26 mouse cellular contexts compared by ENCODE assay signal in the genomic region with DNA sequence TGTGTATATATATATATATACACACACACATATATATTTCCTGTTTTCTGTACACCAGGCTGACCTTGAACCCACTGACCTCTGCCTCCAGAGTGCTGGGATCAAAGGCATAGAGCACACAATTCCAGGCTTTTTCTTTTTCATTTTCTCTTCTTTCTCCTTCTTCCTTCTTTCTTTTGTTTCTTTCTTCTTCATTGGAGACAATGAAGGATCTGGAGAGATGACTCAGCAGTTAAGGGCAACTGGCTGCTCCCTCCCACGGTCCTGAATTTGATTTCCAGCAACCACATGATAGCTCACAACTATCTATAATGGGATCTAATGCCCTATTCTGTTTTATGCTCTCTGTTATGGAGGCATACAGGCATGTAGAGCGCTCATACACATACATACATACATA. TPM values are rescaled to one million over a fixed set of nuclear protein-coding genes. Genes with fewer than 3 reads are reported as not detected.
DNase-seq lines count a peak whose midpoint lies in the region; ATAC-seq and TF ChIP-seq lines count a peak whose summit lies in the region.
"Had no signal": no experiment of that assay in that cellular context is flagged by ENCODE, and none has a peak within 500 bp of the region (broad histone marks: within the 10 kb centered on the region; RNA-seq: fewer than 3 reads in every experiment).

No protein-coding gene starts in this region.

- H3K4me2 ChIP-seq in liver, embryonic 13.5 days, result peak overlapping the region; percentile 75; the same call in 1 of the 2 replicates
- H3K4me2 ChIP-seq in CH12.LX (ENCODE audit: insufficient read depth, low read depth, poor library complexity, severe bottlenecking), result no peak overlapping the region

- 49% methylated on average over 2 of the region's 2 CpGs for WGBS in liver, embryonic 13.5 days (ENCODE audit: insufficient replicate concordance)

- H3K4me1 ChIP-seq in liver, embryonic 13.5 days (replicated peaks), result peaks cover 37% of the 10 kb centered on the region
- H3K4me1 ChIP-seq in CH12.LX (ENCODE audit: control insufficient read depth in 1 of 2, insufficient read depth in 2 of 2) (peaks cover 0 to 23% of the 10 kb centered on the region in 2 experiments; a peak in 2 of 4 replicates), MEL (ENCODE audit: control insufficient read depth in 1 of 2, insufficient read depth in 2 of 2, low read length in 2 of 2) (peaks cover 5 to 19% of the 10 kb centered on the region in 2 experiments; a peak in 3 of 4 replicates)
- H3K4me1 ChIP-seq in embryonic fibroblast, embryonic 13.5 days (ENCODE audit: control insufficient read depth, insufficient read depth, low read length), result no peaks in the 10 kb centered on the region

- no peaks in the 10 kb centered on the region for H3K9me3 ChIP-seq in liver, embryonic 13.5 days (replicated peaks)
- no peaks in the 10 kb centered on the region for H3K9me3 ChIP-seq in CH12.LX (replicated peaks; ENCODE audit: low read length)
- H3K9me3 ChIP-seq in MEL (replicated peaks; ENCODE audit: insufficient read depth, low read length), result no peaks in the 10 kb centered on the region
- H3K9me3 ChIP-seq: embryonic facial prominence, embryonic 12.5 days; forebrain, embryonic 12.5 days; G1E; heart, embryonic 15.5 days; hindbrain, embryonic 10.5 days; hindbrain, embryonic 15.5 days had no signal

- H3K27me3 ChIP-seq in liver, embryonic 13.5 days, result peaks cover 4% of the 10 kb centered on the region; the same call in 1 of the 2 replicates
- H3K27me3 ChIP-seq in CH12.LX (replicated peaks) (no peaks in the 10 kb centered on the region), MEL (ENCODE audit: control insufficient read depth in 1 of 2, insufficient read depth in 2 of 2, low read length in 2 of 2) (no peaks in the 10 kb centered on the region; a peak in 1 of 4 replicates)
- H3K27me3 ChIP-seq: embryonic facial prominence, embryonic 12.5 days; heart, embryonic 15.5 days; hindbrain, embryonic 15.5 days had no signal

- H3K36me3 ChIP-seq in liver, embryonic 13.5 days, result peaks cover 25% of the 10 kb centered on the region
- peaks cover 16 to 28% of the 10 kb centered on the region in 2 experiments for H3K36me3 ChIP-seq in CH12.LX (replicated peaks in 1 of 2; ENCODE audit: control insufficient read depth in 1 of 2, insufficient read depth in 1 of 2, low read length in 1 of 2)
- peaks cover 18 to 34% of the 10 kb centered on the region in 2 experiments for H3K36me3 ChIP-seq in MEL (ENCODE audit: control insufficient read depth in 1 of 2, insufficient read depth in 2 of 2, low read length in 2 of 2)

- TF ChIP-seq POLR2A in CH12.LX (IDR thresholded peaks at IDR 0.05; ENCODE audit: low read depth, low read length) (no peak), MEL (IDR thresholded peaks at IDR 0.05; ENCODE audit: control insufficient read depth in 1 of 2, insufficient read depth in 1 of 2, low read depth in 1 of 2, low read length in 2 of 2, poor library complexity in 1 of 2) (no peak)
- TF ChIP-seq POLR2A in embryonic fibroblast, embryonic 13.5 days (IDR thresholded peaks at IDR 0.05; ENCODE audit: low read depth, low read length), result no peak

- no peak for ATAC-seq in liver, embryonic 13.5 days (ENCODE audit: low read depth)

- TF ChIP-seq EP300 in CH12.LX (IDR thresholded peaks at IDR 0.05; ENCODE audit: low read length) (no peak), MEL (IDR thresholded peaks at IDR 0.05; ENCODE audit: low read depth in 1 of 2, low read length in 2 of 2) (no peak)

- in situ Hi-C loops in CH12.LX (cut with MboI; ENCODE audit: low pct_ligation_motif_present, low pct_unique_long_range_greater_than_20kb, low sequenced_read_pairs), result loop anchor here (10.0 kb wide), 1 partner anchor 92 kb away; no protein-coding TSS in a partner anchor

- no peak overlapping the region for H3K4me3 ChIP-seq in liver, embryonic 13.5 days (replicated peaks)
- no peak overlapping the region for H3K4me3 ChIP-seq in CH12.LX (replicated peaks in 1 of 3; ENCODE audit: low read depth in 2 of 3, low read length in 2 of 3, poor library complexity in 1 of 3)
- peak overlapping the region; percentile 18 to 59; a peak in 2 of 4 replicates for H3K4me3 ChIP-seq in MEL (ENCODE audit: control insufficient read depth in 1 of 2, insufficient read depth in 1 of 2, low read depth in 2 of 2, low read length in 2 of 2)
- no peak overlapping the region for H3K4me3 ChIP-seq in embryonic fibroblast, embryonic 13.5 days (ENCODE audit: insufficient read depth, low read length)

- dilution Hi-C loops in CH12.LX (cut with MboI; ENCODE audit: extremely low pct_ligation_motif_present, extremely low pct_unique_long_range_greater_than_20kb, low sequenced_read_pairs), result no loop called here

- TF ChIP-seq RAD21 in CH12.LX (IDR thresholded peaks at IDR 0.05; ENCODE audit: low read depth, low read length), result no peak
- TF ChIP-seq RAD21 in MEL (IDR thresholded peaks at IDR 0.05; ENCODE audit: low read depth, low read length), result no peak

- H3K79me2 ChIP-seq in CH12.LX (replicated peaks; ENCODE audit: control insufficient read depth, extremely low read depth, insufficient read depth, poor library complexity, severe bottlenecking) (peaks cover 36% of the 10 kb centered on the region), MEL (ENCODE audit: control insufficient read depth, insufficient read depth, low read length, poor library complexity) (peaks cover 35% of the 10 kb centered on the region)

- peak overlapping the region; percentile 40; the same call in 1 of the 2 replicates for H3K9ac ChIP-seq in liver, embryonic 13.5 days
- no peak overlapping the region; the same call in 1 of the 2 replicates for H3K9ac ChIP-seq in CH12.LX (ENCODE audit: insufficient read depth, low read depth)
- peak overlapping the region; percentile 57 for H3K9ac ChIP-seq in MEL (ENCODE audit: control insufficient read depth, low read depth, low read length, poor library complexity, severe bottlenecking)
- H3K9ac ChIP-seq: embryonic facial prominence, embryonic 12.5 days; forebrain, embryonic 12.5 days had no signal

- DNase-seq in liver, embryonic 13.5 days, result no peak
- DNase-seq in liver, result no peak
- no peak for DNase-seq in CH12.LX (ENCODE audit: extremely low read depth)
- peak; percentile 66 for DNase-seq in MEL (ENCODE audit: low read depth, low spot score)
- no peak for DNase-seq in adrenal gland, adult 18-20 months (ENCODE audit: low spot score in 2 of 2)
- no peak for DNase-seq in heart, postnatal 4 days
- DNase-seq in urinary bladder, adult 18-20 months (ENCODE audit: low spot score in 2 of 2), result no peak
- DNase-seq: adrenal gland, postnatal 10 days; cerebellum, adult 11-12 months; cerebellum, adult 9-10 months; cerebellum, postnatal 25 days; gastrocnemius, postnatal 36 days; heart, adult 2 months; heart, postnatal 14 days had no signal

- peak overlapping the region; percentile 21; the same call in 1 of the 2 replicates for H3K27ac ChIP-seq in liver, embryonic 13.5 days
- H3K27ac ChIP-seq in CH12.LX (ENCODE audit: insufficient read depth, low read depth), result no peak overlapping the region
- peak overlapping the region; percentile 74 for H3K27ac ChIP-seq in MEL (ENCODE audit: control insufficient read depth, low read depth, low read length)
- H3K27ac ChIP-seq in embryonic fibroblast, embryonic 13.5 days (ENCODE audit: insufficient read depth, low read length), result peak overlapping the region; percentile 63; the same call in 1 of the 2 replicates

- TF ChIP-seq CTCF in CH12.LX (conservative IDR thresholded peaks at IDR 0.05 in 1 of 2, IDR thresholded peaks at IDR 0.05 in 1 of 2; ENCODE audit: low read depth in 2 of 2, low read length in 2 of 2), result no peak
- TF ChIP-seq CTCF in MEL (IDR thresholded peaks at IDR 0.05 in 2 of 3, conservative IDR thresholded peaks at IDR 0.05 in 1 of 3; ENCODE audit: control insufficient read depth in 1 of 3, insufficient read depth in 1 of 3, low read depth in 2 of 3, low read length in 3 of 3, poor library complexity in 1 of 3, severe bottlenecking in 1 of 3), result no peak
- no peak for TF ChIP-seq CTCF in embryonic fibroblast, embryonic 13.5 days (IDR thresholded peaks at IDR 0.05; ENCODE audit: borderline replicate concordance, insufficient read depth, low read length)

RNA-seq across cellular contexts. Expression of gene Snrnp70, which starts 1.2 kb away (rescaled TPM):
- polyA plus RNA-seq in liver, embryonic 13.5 days (2015; fragmentation: Nextera tagmentation; extraction: Ambion mirVana), result 108 and 129 TPM in 2 replicates
- total RNA-seq in CH12.LX (2012; rRNA removed), result 197 and 229 TPM in 2 replicates
- total RNA-seq in CH12.LX (2014; rRNA removed), result 182 and 212 TPM in 2 replicates
- polyA plus RNA-seq in CH12.LX (2012; ENCODE audit: insufficient read length, low read depth), result 457 and 499 TPM in 2 replicates
- 260 and 272 TPM in 2 replicates for total RNA-seq in MEL (2012; rRNA removed)
- polyA plus RNA-seq in MEL (2012; ENCODE audit: insufficient read depth in 1 of 2, insufficient read length in 2 of 2, low read depth in 1 of 2, low replicate concordance in 2 of 2, missing spikeins in 1 of 2), result 1,000 to 10,000 TPM in 1 of 2 experiments, 100 to 1,000 TPM in 1; 588 to 1,478 TPM
- polyA plus RNA-seq in embryonic fibroblast, embryonic 13.5 days (2011; ENCODE audit: insufficient read length, low read depth, missing spikeins), result 407 and 463 TPM in 2 replicates
- total RNA-seq in adrenal gland, adult 18-20 months (2021), result 100 to 1,000 TPM; 262 to 325 TPM
- total RNA-seq in heart, postnatal 4 days (2021), result 100 to 1,000 TPM; 203 to 223 TPM

RNA-seq across cellular contexts. Expression of gene Kcna7, which starts 8.7 kb away (rescaled TPM):
- polyA plus RNA-seq in liver, embryonic 13.5 days (2015; fragmentation: Nextera tagmentation; extraction: Ambion mirVana), result not detected in 2 replicates
- total RNA-seq in CH12.LX (2012; rRNA removed) (2.1 and 3.2 TPM in 2 replicates), CH12.LX (2014; rRNA removed) (0.16 and 0.23 TPM in 2 replicates), MEL (2012; rRNA removed) (0.07 TPM in 1 of 2 replicates, not detected in the other)
- polyA plus RNA-seq in CH12.LX (2012; ENCODE audit: insufficient read length, low read depth) (0.22 and 0.39 TPM in 2 replicates), MEL (2012; ENCODE audit: insufficient read depth in 1 of 2, insufficient read length in 2 of 2, low read depth in 1 of 2, low replicate concordance in 2 of 2, missing spikeins in 1 of 2) (under 1 TPM in 1 of 2 experiments, not detected in 1; 0.06 TPM)
- not detected in 2 replicates for polyA plus RNA-seq in embryonic fibroblast, embryonic 13.5 days (2011; ENCODE audit: insufficient read length, low read depth, missing spikeins)
- not detected for total RNA-seq in adrenal gland, adult 18-20 months (2021)
- total RNA-seq in heart, postnatal 4 days (2021), result under 1 TPM; 0.43 to 0.59 TPM
- polyA plus RNA-seq: cortical plate, adult 2 months; embryonic facial prominence, embryonic 12.5 days; forebrain, embryonic 12.5 days; G1E; hindbrain, embryonic 10.5 days; hindbrain, embryonic 15.5 days had no signal

RNA-seq across cellular contexts. Expression of gene Ntf5, which starts 16.7 kb away (rescaled TPM):
- 0.35 and 0.37 TPM in 2 replicates for polyA plus RNA-seq in liver, embryonic 13.5 days (2015; fragmentation: Nextera tagmentation; extraction: Ambion mirVana)
- total RNA-seq in CH12.LX (2012; rRNA removed) (0.71 and 1.5 TPM in 2 replicates), CH12.LX (2014; rRNA removed) (0.23 and 0.43 TPM in 2 replicates), MEL (2012; rRNA removed) (0.54 and 0.92 TPM in 2 replicates)
- polyA plus RNA-seq in CH12.LX (2012; ENCODE audit: insufficient read length, low read depth) (0.59 and 0.65 TPM in 2 replicates), MEL (2012; ENCODE audit: insufficient read depth in 1 of 2, insufficient read length in 2 of 2, low read depth in 1 of 2, low replicate concordance in 2 of 2, missing spikeins in 1 of 2) (1 to 10 TPM in 1 of 2 experiments, not detected in 1; 1.9 TPM)
- polyA plus RNA-seq in embryonic fibroblast, embryonic 13.5 days (2011; ENCODE audit: insufficient read length, low read depth, missing spikeins), result 0.79 and 1.0 TPM in 2 replicates
- total RNA-seq in adrenal gland, adult 18-20 months (2021), result under 1 TPM; 0.17 to 0.45 TPM
- under 1 TPM; 0.17 to 0.43 TPM for total RNA-seq in heart, postnatal 4 days (2021)

RNA-seq across cellular contexts. Expression of gene Lhb, which starts 23.8 kb away (rescaled TPM):
- polyA plus RNA-seq in liver, embryonic 13.5 days (2015; fragmentation: Nextera tagmentation; extraction: Ambion mirVana), result not detected in 2 replicates
- total RNA-seq in CH12.LX (2012; rRNA removed) (not detected in 2 replicates), CH12.LX (2014; rRNA removed) (not detected in 2 replicates), MEL (2012; rRNA removed) (0.19 TPM in 1 of 2 replicates, not detected in the other)
- polyA plus RNA-seq in CH12.LX (2012; ENCODE audit: insufficient read length, low read depth) (not detected in 2 replicates), MEL (2012; ENCODE audit: insufficient read depth in 1 of 2, insufficient read length in 2 of 2, low read depth in 1 of 2, low replicate concordance in 2 of 2, missing spikeins in 1 of 2) (under 1 TPM in 1 of 2 experiments, not detected in 1; 0.28 TPM)
- not detected in 2 replicates for polyA plus RNA-seq in embryonic fibroblast, embryonic 13.5 days (2011; ENCODE audit: insufficient read length, low read depth, missing spikeins)
- not detected for total RNA-seq in adrenal gland, adult 18-20 months (2021)
- not detected for total RNA-seq in heart, postnatal 4 days (2021)
- total RNA-seq: adrenal gland, postnatal 10 days; adrenal gland, postnatal 4 days; G1E; heart, adult 2 months; heart, postnatal 14 days had no signal
- polyA plus RNA-seq: C2C12; G1E; heart, embryonic 15.5 days; intestine, embryonic 16.5 days had no signal

RNA-seq across cellular contexts. Expression of gene Lin7b, which starts 26.4 kb away (rescaled TPM):
- not detected in 2 replicates for polyA plus RNA-seq in liver, embryonic 13.5 days (2015; fragmentation: Nextera tagmentation; extraction: Ambion mirVana)
- total RNA-seq in CH12.LX (2012; rRNA removed), result 4.4 and 5.0 TPM in 2 replicates
- 3.5 and 3.8 TPM in 2 replicates for total RNA-seq in CH12.LX (2014; rRNA removed)
- 7.4 and 10.4 TPM in 2 replicates for polyA plus RNA-seq in CH12.LX (2012; ENCODE audit: insufficient read length, low read depth)
- total RNA-seq in MEL (2012; rRNA removed), result 1.3 and 1.4 TPM in 2 replicates
- 1 to 10 TPM in 1 of 2 experiments, not detected in 1; 3.8 TPM for polyA plus RNA-seq in MEL (2012; ENCODE audit: insufficient read depth in 1 of 2, insufficient read length in 2 of 2, low read depth in 1 of 2, low replicate concordance in 2 of 2, missing spikeins in 1 of 2)
- 2.3 TPM in 1 of 2 replicates, not detected in the other for polyA plus RNA-seq in embryonic fibroblast, embryonic 13.5 days (2011; ENCODE audit: insufficient read length, low read depth, missing spikeins)
- total RNA-seq in adrenal gland, adult 18-20 months (2021), result 1 to 10 TPM; 1.3 to 1.7 TPM
- 1 to 10 TPM; 1.5 to 2.4 TPM for total RNA-seq in heart, postnatal 4 days (2021)
- total RNA-seq: gastrocnemius, adult 8-10 months; gastrocnemius, postnatal 36 days had no signal

Comparison
In these comparisons a context has a peak if more than half of its experiments do, and no peak if none do; other contexts are left out.
1. H3K4me3 ChIP-seq: peak in MEL (2 of 2); none in liver, embryonic 13.5 days (single experiment), CH12.LX (0 of 3) and embryonic fibroblast, embryonic 13.5 days (single experiment).